Mouse (Mus musculus) left cerebral cortex, adult 8-10 months (tissue): ENCODE measurements at regions not wholly inside any gene's neighbourhood (a gene's known extent, or its start where the extent isn't known, plus 50 kb on each side); places are given as distances from the start of the nearest gene placed in this dataset.
"Not testable (repeated sequence)": the region's sequence is repeated elsewhere in the genome, so short reads cannot be mapped to it uniquely, and the experiment has no call there.

ENCODE experiments used
- DNase-seq, 2 experiments: peaks; one replicate each; pipeline ENCODE4 v3.0.0; 2022; ENCODE audit warnings: low spot score in 2 of 2

GRCm38 (mm10) chr2:108756251-108756650 is 524.3 kb upstream of the Kif18a start:
- DNase-seq = no peak

GRCm38 (mm10) chr2:108764703-108765102 is 515.8 kb upstream of the Kif18a start:
- DNase-seq = peak in 1 of 2 experiments; percentile 12

GRCm38 (mm10) chr2:108766461-108766860 is 514.1 kb upstream of the Kif18a start:
- no peak for DNase-seq

GRCm38 (mm10) chr2:108770383-108770782 is 510.2 kb upstream of the Kif18a start:
- no peak for DNase-seq

- DNase-seq = no peak
Observed at GRCm38 (mm10) chr2:108783457-108783856, 497.1 kb upstream of the Kif18a start.

GRCm38 (mm10) chr2:108785161-108785957 is 495.2 kb upstream of the Kif18a start:
- peak in 1 of 2 experiments; percentile 31 for DNase-seq

GRCm38 (mm10) chr2:108789166-108789565 is 491.4 kb upstream of the Kif18a start:
- peak in 1 of 2 experiments; percentile 67 for DNase-seq

- no peak for DNase-seq
Observed at GRCm38 (mm10) chr2:108795145-108795544, 485.4 kb upstream of the Kif18a start.

GRCm38 (mm10) chr2:108796816-108797581 is 483.5 kb upstream of the Kif18a start:
- DNase-seq = no peak

GRCm38 (mm10) chr2:108812367-108812766 is 468.2 kb upstream of the Kif18a start:
- peak in 1 of 2 experiments; percentile 63 for DNase-seq

GRCm38 (mm10) chr2:108813040-108813566 is 467.4 kb upstream of the Kif18a start:
- peak in 1 of 2 experiments; percentile 28 for DNase-seq

GRCm38 (mm10) chr2:108816579-108816978 is 464.0 kb upstream of the Kif18a start:
- no peak for DNase-seq

- DNase-seq = no peak
Observed at GRCm38 (mm10) chr2:108824025-108824424, 456.5 kb upstream of the Kif18a start.

- DNase-seq = peak in 1 of 2 experiments; percentile 44
Observed at GRCm38 (mm10) chr2:108825981-108826380, 454.6 kb upstream of the Kif18a start.

- DNase-seq = peak in 1 of 2 experiments; percentile 21
Observed at GRCm38 (mm10) chr2:108827106-108827838, 453.3 kb upstream of the Kif18a start.

- DNase-seq = no peak
Observed at GRCm38 (mm10) chr2:108827974-108828700, 452.4 kb upstream of the Kif18a start.

GRCm38 (mm10) chr2:108843855-108844254 is 436.7 kb upstream of the Kif18a start:
- not testable (repeated sequence) for DNase-seq

- DNase-seq = no peak
Observed at GRCm38 (mm10) chr2:108848051-108848450, 432.5 kb upstream of the Kif18a start.

GRCm38 (mm10) chr2:108854399-108854798 is 426.1 kb upstream of the Kif18a start:
- DNase-seq = no peak

- no peak for DNase-seq
Observed at GRCm38 (mm10) chr2:108877141-108877540, 403.4 kb upstream of the Kif18a start.

GRCm38 (mm10) chr2:108877676-108878075 is 402.9 kb upstream of the Kif18a start:
- DNase-seq = no peak
